Mouse (Mus musculus): ENCODE measurements around the gene Cpm. TPM values are rescaled to one million over a fixed set of nuclear protein-coding genes. Genes with fewer than 3 reads are reported as not detected.

Cpm gene
- polyA plus RNA-seq, 1 experiment from 2014 or later, result 5.4 TPM

GRCm38 (mm10) chr10:117647158-117647505, 17.8 kb downstream of the Cpm start:
- Histone ChIP-seq H3K4me3 (no peak overlapping the region), H3K9me3 (replicated peaks) (no peaks in the 10 kb centered on the region), H3K27ac (replicated peaks) (no peak overlapping the region), H3K27me3 (ENCODE audit: low read depth, poor library complexity, severe bottlenecking) (no peaks in the 10 kb centered on the region), H3K4me1 (peaks cover 6% of the 10 kb centered on the region), H3K36me3 (no peaks in the 10 kb centered on the region)
- no peak for DNase-seq (ENCODE audit: low spot score)
- WGBS, result 64% methylated on average over 13 of the region's 13 CpGs

DNA sequence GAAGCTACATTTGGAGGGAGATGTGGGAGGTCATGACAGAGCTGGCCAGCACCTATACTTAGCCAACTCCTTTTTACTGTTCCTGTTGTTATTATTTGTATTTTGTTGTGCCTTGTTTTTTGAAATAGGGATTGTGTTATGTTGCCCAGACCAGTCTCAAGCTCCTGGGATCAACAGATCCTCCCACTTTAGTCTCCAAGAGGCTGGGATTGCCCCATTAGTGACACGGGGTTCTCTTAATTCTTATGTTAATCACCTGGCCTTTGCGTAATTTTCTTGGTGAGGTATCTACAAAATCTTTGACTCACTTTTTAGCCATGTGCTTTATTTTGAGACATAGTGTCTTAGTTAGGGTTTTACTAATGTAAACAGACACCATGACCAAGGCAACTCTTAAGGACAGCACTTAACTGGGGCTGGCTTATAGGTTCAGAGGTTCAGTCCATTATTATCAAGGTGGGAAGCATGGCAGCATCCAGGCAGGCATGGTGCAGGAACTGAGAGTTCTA, 18.7 kb downstream of the Cpm start:
- Histone ChIP-seq H3K27ac (replicated peaks) (no peak overlapping the region), H3K4me3 (no peak overlapping the region), H3K9me3 (replicated peaks) (no peaks in the 10 kb centered on the region), H3K4me1 (peaks cover 6% of the 10 kb centered on the region), H3K27me3 (ENCODE audit: low read depth, poor library complexity, severe bottlenecking) (no peaks in the 10 kb centered on the region), H3K36me3 (no peaks in the 10 kb centered on the region)
- 85% methylated on average over 2 of the region's 2 CpGs for WGBS
- DNase-seq (ENCODE audit: low spot score), result no peak

DNA sequence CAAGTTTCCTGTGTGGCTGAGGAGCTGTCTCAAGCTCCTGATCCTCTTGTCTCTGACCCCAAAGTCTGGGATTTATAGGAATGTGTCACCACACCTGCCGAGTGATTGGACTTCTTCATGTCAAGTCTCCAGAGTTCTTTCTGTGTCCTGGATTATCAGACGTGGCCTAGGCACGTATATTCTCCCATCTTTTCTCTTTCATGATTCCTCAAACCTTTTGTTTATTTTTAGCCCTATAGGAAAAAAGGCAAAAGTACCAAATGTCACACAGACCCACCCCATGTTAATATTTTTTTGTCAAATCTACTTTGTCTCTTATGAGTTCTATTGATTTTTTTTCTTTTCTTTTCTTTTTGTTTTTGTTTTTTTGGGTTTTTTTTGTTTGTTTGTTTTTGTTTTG, 19.3 kb downstream of the Cpm start:
- H3K27ac ChIP-seq (replicated peaks), result no peak overlapping the region
- WGBS, result 93% methylated on average over 3 of the region's 3 CpGs
- H3K9me3 ChIP-seq (replicated peaks), result no peaks in the 10 kb centered on the region
- no peaks in the 10 kb centered on the region for H3K36me3 ChIP-seq
- H3K27me3 ChIP-seq (ENCODE audit: low read depth, poor library complexity, severe bottlenecking), result no peaks in the 10 kb centered on the region
- DNase-seq (ENCODE audit: low spot score), result no peak
- no peak overlapping the region for H3K4me3 ChIP-seq
- peaks cover 6% of the 10 kb centered on the region for H3K4me1 ChIP-seq

DNA sequence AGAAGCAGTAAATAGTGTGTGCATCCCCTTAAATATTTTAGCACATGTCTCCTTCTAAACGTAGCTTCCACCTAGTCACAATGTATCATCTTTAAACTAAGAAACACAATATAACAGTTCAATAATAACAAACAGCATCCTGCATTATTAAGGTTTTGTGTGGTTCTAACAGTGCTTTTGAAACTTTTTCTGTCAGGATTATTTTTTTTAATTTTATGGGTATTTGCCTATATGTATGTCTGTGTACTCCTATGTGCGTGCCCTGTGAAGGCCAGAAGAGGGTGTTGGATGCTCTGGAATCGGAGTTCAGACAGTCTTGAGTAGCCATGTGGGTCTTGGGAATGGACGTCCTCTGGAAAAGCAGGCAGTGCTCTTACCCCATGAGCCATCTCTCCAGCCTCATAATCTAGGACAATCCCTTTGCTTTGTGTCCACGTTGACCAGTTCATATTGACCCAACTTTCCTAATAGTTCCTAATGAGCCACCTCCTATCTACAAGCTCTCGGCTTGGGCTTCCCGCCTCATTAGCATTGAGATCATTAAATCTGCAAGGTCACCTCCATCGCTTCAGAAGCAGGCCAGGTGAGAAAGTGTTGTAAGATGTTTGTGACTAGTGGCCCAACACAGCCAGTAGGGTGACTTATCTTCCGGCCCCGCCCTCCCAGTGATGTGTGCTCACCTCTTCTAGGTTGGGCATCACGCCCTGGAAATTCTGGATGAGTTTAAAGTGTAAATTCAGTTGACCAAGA, 20.2 kb downstream of the Cpm start:
- H3K4me1 ChIP-seq, result peaks cover 6% of the 10 kb centered on the region
- H3K27ac ChIP-seq (replicated peaks), result no peak overlapping the region
- H3K36me3 ChIP-seq, result no peaks in the 10 kb centered on the region
- DNase-seq (ENCODE audit: low spot score), result no peak
- H3K9me3 ChIP-seq (replicated peaks), result no peaks in the 10 kb centered on the region
- 89% methylated on average over 11 of the region's 11 CpGs for WGBS
- no peak overlapping the region for H3K4me3 ChIP-seq
- no peaks in the 10 kb centered on the region for H3K27me3 ChIP-seq (ENCODE audit: low read depth, poor library complexity, severe bottlenecking)

DNA sequence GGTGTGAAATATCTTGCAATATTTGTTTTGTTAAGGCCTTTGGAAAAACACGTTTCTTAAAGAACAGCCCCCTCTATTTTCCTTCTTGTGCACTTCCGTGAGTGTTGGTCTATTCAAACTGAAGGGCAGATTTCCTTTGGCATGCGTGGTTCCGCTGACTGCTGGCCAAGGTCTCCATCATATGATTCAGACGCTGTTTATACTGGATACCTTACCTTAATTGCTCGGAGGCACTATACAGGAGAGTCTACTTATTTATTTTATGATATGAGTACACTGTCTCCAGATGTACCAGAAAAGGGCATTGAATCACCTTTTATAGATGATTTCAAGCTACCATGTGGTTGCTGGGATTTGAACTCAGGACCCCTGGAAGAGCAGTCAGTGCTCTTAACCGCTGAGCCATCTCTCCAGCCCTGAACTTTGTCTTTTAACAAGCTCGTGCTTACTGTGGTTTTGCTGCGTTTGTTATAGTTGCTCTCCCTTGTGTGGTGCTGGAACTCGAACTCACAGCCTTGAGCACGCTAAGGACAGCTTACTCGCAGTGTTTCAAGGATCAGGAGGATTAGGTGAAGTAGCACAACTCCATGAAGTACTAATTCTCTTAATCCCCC, 20.8 kb downstream of the Cpm start:
- Histone ChIP-seq H3K27ac (replicated peaks) (no peak overlapping the region), H3K4me3 (no peak overlapping the region), H3K36me3 (no peaks in the 10 kb centered on the region), H3K9me3 (replicated peaks) (no peaks in the 10 kb centered on the region), H3K27me3 (ENCODE audit: low read depth, poor library complexity, severe bottlenecking) (no peaks in the 10 kb centered on the region), H3K4me1 (peaks cover 6% of the 10 kb centered on the region)
- WGBS, result 91% methylated on average over 12 of the region's 12 CpGs
- no peak for DNase-seq (ENCODE audit: low spot score)

- WGBS, result 90% methylated on average over 7 of the region's 7 CpGs
- Histone ChIP-seq H3K27ac (replicated peaks) (no peak overlapping the region), H3K36me3 (no peaks in the 10 kb centered on the region), H3K9me3 (replicated peaks) (no peaks in the 10 kb centered on the region), H3K27me3 (ENCODE audit: low read depth, poor library complexity, severe bottlenecking) (no peaks in the 10 kb centered on the region), H3K4me3 (no peak overlapping the region), H3K4me1 (peaks cover 6% of the 10 kb centered on the region)
- DNase-seq (ENCODE audit: low spot score), result no peak
These were observed 21.4 kb downstream of the Cpm start for GRCm38 (mm10) chr10:117650725-117651124.

DNA sequence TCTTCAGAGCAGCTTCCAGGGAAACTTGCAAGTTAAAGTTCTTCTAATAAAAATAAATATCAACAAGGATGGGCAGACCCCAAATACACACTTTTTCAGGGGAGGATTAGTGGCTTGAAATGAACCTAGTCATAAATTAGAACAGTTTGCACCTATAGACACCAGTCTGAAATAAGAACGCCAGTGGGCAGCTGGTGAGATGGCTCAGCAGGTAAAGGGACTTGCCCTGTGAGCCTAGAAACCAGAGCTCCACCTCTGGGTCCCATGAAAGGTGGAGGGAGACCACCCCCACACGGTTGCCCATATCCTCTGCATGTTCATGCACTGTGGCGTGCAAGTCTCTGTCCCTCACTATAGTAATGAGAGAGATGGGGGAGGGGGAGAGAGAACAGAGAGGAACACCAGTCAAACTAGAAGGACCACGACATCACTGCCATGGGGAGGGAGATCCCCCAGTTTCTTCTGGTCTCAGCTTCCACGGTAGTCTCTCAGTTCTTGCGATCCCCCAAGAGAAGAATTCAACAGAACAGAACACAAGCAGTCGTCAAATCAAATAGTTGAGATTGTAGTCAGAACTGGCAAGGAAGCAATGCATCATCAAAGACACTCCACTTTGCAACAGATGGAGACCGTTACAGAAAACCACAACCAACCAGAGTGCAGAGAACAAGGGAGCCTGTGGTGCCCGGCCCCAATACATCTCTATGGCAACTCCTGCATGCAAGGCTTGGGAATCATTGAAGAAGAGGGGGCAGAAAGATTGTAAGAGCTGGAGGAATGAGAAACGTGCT, 22.5 kb downstream of the Cpm start:
- DNase-seq (ENCODE audit: low spot score), result no peak
- H3K4me1 ChIP-seq, result peaks cover 6% of the 10 kb centered on the region
- H3K9me3 ChIP-seq (replicated peaks), result no peaks in the 10 kb centered on the region
- WGBS, result 80% methylated on average over 10 of the region's 10 CpGs
- H3K27ac ChIP-seq (replicated peaks), result no peak overlapping the region
- no peaks in the 10 kb centered on the region for H3K36me3 ChIP-seq
- H3K27me3 ChIP-seq (ENCODE audit: low read depth, poor library complexity, severe bottlenecking), result no peaks in the 10 kb centered on the region
- H3K4me3 ChIP-seq, result no peak overlapping the region

DNA sequence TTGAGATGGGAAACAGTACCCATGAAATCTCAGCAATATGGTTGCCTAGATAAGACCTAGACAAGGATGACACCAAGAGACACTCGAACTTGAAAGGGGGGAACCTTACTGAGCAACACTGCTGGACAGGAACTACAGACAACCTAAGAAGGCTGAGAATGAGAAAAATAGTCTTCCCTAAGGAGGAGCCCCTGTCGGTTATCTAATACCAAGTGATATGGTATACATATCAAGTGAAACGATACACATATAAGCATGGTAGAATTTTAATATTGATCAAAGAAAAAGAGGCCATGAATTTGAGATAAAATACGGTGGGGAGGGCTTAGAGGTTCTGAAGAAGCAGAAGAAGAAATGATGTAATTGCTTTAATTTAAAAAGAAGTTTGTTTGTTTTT, 23.1 kb downstream of the Cpm start:
- Histone ChIP-seq H3K27me3 (ENCODE audit: low read depth, poor library complexity, severe bottlenecking) (no peaks in the 10 kb centered on the region), H3K4me3 (no peak overlapping the region), H3K4me1 (peaks cover under 1% of the 10 kb centered on the region; the same call in 1 of the 2 replicates), H3K36me3 (no peaks in the 10 kb centered on the region), H3K9me3 (replicated peaks) (no peaks in the 10 kb centered on the region), H3K27ac (replicated peaks) (no peak overlapping the region)
- DNase-seq (ENCODE audit: low spot score), result no peak
- 96% methylated on average over 4 of the region's 4 CpGs for WGBS

GRCm38 (mm10) chr10:117652930-117653778, 23.9 kb downstream of the Cpm start:
- Histone ChIP-seq H3K36me3 (no peaks in the 10 kb centered on the region), H3K27ac (replicated peaks) (no peak overlapping the region), H3K4me3 (no peak overlapping the region), H3K27me3 (ENCODE audit: low read depth, poor library complexity, severe bottlenecking) (no peaks in the 10 kb centered on the region), H3K4me1 (no peaks in the 10 kb centered on the region), H3K9me3 (replicated peaks) (no peaks in the 10 kb centered on the region)
- DNase-seq (ENCODE audit: low spot score), result no peak
- WGBS, result 90% methylated on average over 8 of the region's 8 CpGs

DNA sequence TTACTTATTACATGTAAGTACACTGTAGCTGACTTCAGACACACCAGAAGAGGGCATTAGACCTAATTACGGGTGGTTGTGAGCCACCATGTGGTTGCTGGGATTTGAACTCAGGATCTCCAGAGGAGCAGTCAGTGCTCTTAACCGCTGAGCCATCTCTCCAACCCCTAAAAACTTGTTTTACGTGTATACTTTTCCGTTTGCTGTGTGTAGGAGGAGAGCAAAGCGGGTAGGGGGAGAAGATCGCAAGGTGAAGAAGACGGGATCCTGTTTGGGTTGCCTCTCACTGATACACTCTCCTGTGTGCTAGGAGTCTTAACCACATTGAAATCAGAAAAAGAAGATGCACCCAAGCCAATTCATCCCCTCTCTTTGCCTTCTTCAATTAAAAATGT, 24.5 kb downstream of the Cpm start:
- no peak for DNase-seq (ENCODE audit: low spot score)
- no peaks in the 10 kb centered on the region for H3K9me3 ChIP-seq (replicated peaks)
- no peak overlapping the region for H3K4me3 ChIP-seq
- 93% methylated on average over 7 of the region's 7 CpGs for WGBS
- H3K36me3 ChIP-seq, result no peaks in the 10 kb centered on the region
- no peaks in the 10 kb centered on the region for H3K27me3 ChIP-seq (ENCODE audit: low read depth, poor library complexity, severe bottlenecking)
- no peaks in the 10 kb centered on the region for H3K4me1 ChIP-seq
- H3K27ac ChIP-seq (replicated peaks), result no peak overlapping the region

- no peak overlapping the region for H3K27ac ChIP-seq (replicated peaks)
- no peaks in the 10 kb centered on the region for H3K9me3 ChIP-seq (replicated peaks)
- no peak for DNase-seq (ENCODE audit: low spot score)
- H3K36me3 ChIP-seq, result no peaks in the 10 kb centered on the region
- 82% methylated on average over 3 of the region's 3 CpGs for WGBS
- peaks cover 3% of the 10 kb centered on the region; the same call in 1 of the 2 replicates for H3K4me1 ChIP-seq
- H3K27me3 ChIP-seq (ENCODE audit: low read depth, poor library complexity, severe bottlenecking), result no peaks in the 10 kb centered on the region
- no peak overlapping the region for H3K4me3 ChIP-seq
These were observed 25.4 kb downstream of the Cpm start for GRCm38 (mm10) chr10:117654576-117655123.

GRCm38 (mm10) chr10:117655460-117655859, 26.2 kb downstream of the Cpm start:
- Histone ChIP-seq H3K27ac (replicated peaks) (no peak overlapping the region), H3K4me3 (no peak overlapping the region), H3K36me3 (no peaks in the 10 kb centered on the region), H3K9me3 (replicated peaks) (no peaks in the 10 kb centered on the region), H3K4me1 (peaks cover 5% of the 10 kb centered on the region; the same call in 1 of the 2 replicates), H3K27me3 (ENCODE audit: low read depth, poor library complexity, severe bottlenecking) (no peaks in the 10 kb centered on the region)
- DNase-seq (ENCODE audit: low spot score), result no peak
- WGBS, result 93% methylated on average over 9 of the region's 9 CpGs
